Mouse (Mus musculus) forebrain, postnatal 0 days (tissue): ENCODE data around the gene Nudt16l1. TPM values are rescaled to one million over a fixed set of nuclear protein-coding genes. Genes with fewer than 3 reads are reported as not detected.

Source experiments
- ATAC-seq: fragments of 200-750 bp; cut with Nextera tagmentation; 2 replicates; pipeline ENCODE4 v1.8.0; 2017; ENCODE audit warnings: mild to moderate bottlenecking, moderate library complexity
- DNase-seq: peaks from one replicate; pipeline ENCODE4 v3.0.0-alpha.2; 2015
- H3K27ac ChIP-seq: fragments of 300-500 bp; sonication (generic); 2 replicates; pipeline ENCODE4 v1.5.1; 2014; ENCODE audit warnings: low read depth, mild to moderate bottlenecking, antibody characterized with exemption, low read length, moderate library complexity, mixed read lengths
- H3K27me3 ChIP-seq: fragments of 300-500 bp; sonication (generic); 2 replicates; pipeline ENCODE4 v1.6.1; 2014; ENCODE audit warnings: mild to moderate bottlenecking, low read length, mixed read lengths; ENCODE audit not compliant: insufficient read depth
- H3K36me3 ChIP-seq: fragments of 300-500 bp; sonication (generic); 2 replicates; pipeline ENCODE4 v1.6.1; 2014; ENCODE audit warnings: mild to moderate bottlenecking, moderate library complexity; ENCODE audit not compliant: insufficient read depth
- H3K4me1 ChIP-seq: fragments of 300-500 bp; sonication (generic); 2 replicates; pipeline ENCODE4 v1.6.1; 2014; ENCODE audit warnings: antibody characterized with exemption; ENCODE audit not compliant: insufficient read depth
- H3K4me2 ChIP-seq: fragments of 300-500 bp; sonication (generic); 2 replicates; pipeline ENCODE4 v1.6.1; 2014; ENCODE audit warnings: low read depth, mild to moderate bottlenecking, moderate library complexity
- H3K4me3 ChIP-seq: fragments of 300-500 bp; sonication (generic); 2 replicates; pipeline ENCODE4 v1.5.1; 2014; ENCODE audit warnings: low read depth, low read length, mixed read lengths
- H3K9ac ChIP-seq: fragments of 300-500 bp; sonication (generic); 2 replicates; pipeline ENCODE4 v1.6.1; 2014; ENCODE audit warnings: mild to moderate bottlenecking
- H3K9me3 ChIP-seq: fragments of 300-500 bp; sonication (generic); 2 replicates; pipeline ENCODE4 v1.6.1; 2016; ENCODE audit warnings: low read length
- CTCF ChIP-seq: sonication (generic); IDR thresholded peaks from 2 replicates; pipeline ENCODE4 v1.5.1; 2016; ENCODE audit warnings: antibody characterized with exemption, control low read depth, low read depth
- WGBS: fragments of 180-500 bp; shearing (Covaris S2); extraction: QIAGEN DNeasy Blood & Tissue Kit; methylation state at CpG from one replicate; pipeline ENCODE4 v1.1.7; 2014; 5-methylcytosine and 5-hydroxymethylcytosine counted together
- polyA plus RNA-seq: library from polyadenylated mRNA; unstranded; fragments of >200 nt; fragmentation: Nextera tagmentation; extraction: Ambion mirVana; gene quantifications from 2 replicates; pipeline ENCODE4 v1.2.1, GENCODE M21; 2015
- total RNA-seq: library from RNA; depleted of rRNA; stranded (reverse); fragments of >200 nt; gene quantifications from 2 replicates; pipeline ENCODE4 v1.2.3, GENCODE M21; 2014

The Nudt16l1 gene
- total and polyA plus RNA-seq, 2 experiments from 2014 or later, result 36.6 to 133 TPM

GRCm38 (mm10) chr16:4928474-4928873 is 10.1 kb upstream of the Nudt16l1 start:
- H3K4me1 ChIP-seq, result no peaks in the 10 kb centered on the region
- H3K27me3 ChIP-seq, result no peaks in the 10 kb centered on the region
- ATAC-seq (no peak), DNase-seq (no peak)
- H3K9me3 ChIP-seq, result no peaks in the 10 kb centered on the region
- no peak for TF ChIP-seq CTCF
- WGBS, result 98% methylated on average over 2 of the region's 2 CpGs
- no peak overlapping the region for H3K4me3 ChIP-seq
- no peak overlapping the region for H3K4me2 ChIP-seq
- no peak overlapping the region for H3K27ac ChIP-seq
- no peak overlapping the region for H3K9ac ChIP-seq
- peaks cover 89% of the 10 kb centered on the region for H3K36me3 ChIP-seq

DNA sequence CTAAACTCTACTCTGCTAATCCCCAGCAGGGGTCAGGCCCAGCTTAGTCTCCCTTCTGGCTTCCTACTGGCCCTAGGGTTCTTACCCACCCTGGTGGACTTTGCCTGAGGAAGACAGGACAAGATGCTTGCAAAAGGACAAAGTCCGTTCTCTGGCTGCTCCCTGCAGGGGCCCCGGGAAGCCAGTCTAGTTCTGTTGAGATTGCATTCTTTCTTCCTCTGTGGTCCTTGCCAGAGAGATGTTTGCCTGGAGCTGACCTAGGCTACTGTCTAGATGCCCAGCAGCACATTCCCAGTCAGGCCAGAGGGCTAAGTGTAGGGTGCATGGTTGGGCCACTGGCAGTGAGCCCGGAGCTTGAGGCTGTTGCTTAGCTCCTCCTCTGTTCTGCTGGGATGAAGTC is 6.1 kb upstream of the Nudt16l1 start:
- DNase-seq (no peak), ATAC-seq (peak; percentile 61)
- Histone ChIP-seq H3K27me3 (no peaks in the 10 kb centered on the region), H3K27ac (no peak overlapping the region), H3K36me3 (peaks cover 89% of the 10 kb centered on the region), H3K4me1 (no peaks in the 10 kb centered on the region), H3K9me3 (no peaks in the 10 kb centered on the region), H3K4me2 (no peak overlapping the region), H3K9ac (no peak overlapping the region), H3K4me3 (no peak overlapping the region)
- 83% methylated on average over 3 of the region's 3 CpGs for WGBS
- TF ChIP-seq CTCF, result no peak

- H3K9ac ChIP-seq, result no peak overlapping the region
- DNase-seq, result no peak
- H3K9me3 ChIP-seq, result no peaks in the 10 kb centered on the region
- WGBS, result 99% methylated on average over 31 of the region's 31 CpGs
- H3K36me3 ChIP-seq, result peaks cover 75% of the 10 kb centered on the region
- H3K4me3 ChIP-seq, result no peak overlapping the region
- TF ChIP-seq CTCF, result no peak
- H3K27me3 ChIP-seq, result no peaks in the 10 kb centered on the region
- H3K4me1 ChIP-seq, result peaks cover 8% of the 10 kb centered on the region; the same call in 1 of the 2 replicates
- no peak overlapping the region for H3K27ac ChIP-seq
- no peak overlapping the region for H3K4me2 ChIP-seq
- no peak for ATAC-seq
These were observed 3.1 kb upstream of the Nudt16l1 start for GRCm38 (mm10) chr16:4935430-4935829.

DNA sequence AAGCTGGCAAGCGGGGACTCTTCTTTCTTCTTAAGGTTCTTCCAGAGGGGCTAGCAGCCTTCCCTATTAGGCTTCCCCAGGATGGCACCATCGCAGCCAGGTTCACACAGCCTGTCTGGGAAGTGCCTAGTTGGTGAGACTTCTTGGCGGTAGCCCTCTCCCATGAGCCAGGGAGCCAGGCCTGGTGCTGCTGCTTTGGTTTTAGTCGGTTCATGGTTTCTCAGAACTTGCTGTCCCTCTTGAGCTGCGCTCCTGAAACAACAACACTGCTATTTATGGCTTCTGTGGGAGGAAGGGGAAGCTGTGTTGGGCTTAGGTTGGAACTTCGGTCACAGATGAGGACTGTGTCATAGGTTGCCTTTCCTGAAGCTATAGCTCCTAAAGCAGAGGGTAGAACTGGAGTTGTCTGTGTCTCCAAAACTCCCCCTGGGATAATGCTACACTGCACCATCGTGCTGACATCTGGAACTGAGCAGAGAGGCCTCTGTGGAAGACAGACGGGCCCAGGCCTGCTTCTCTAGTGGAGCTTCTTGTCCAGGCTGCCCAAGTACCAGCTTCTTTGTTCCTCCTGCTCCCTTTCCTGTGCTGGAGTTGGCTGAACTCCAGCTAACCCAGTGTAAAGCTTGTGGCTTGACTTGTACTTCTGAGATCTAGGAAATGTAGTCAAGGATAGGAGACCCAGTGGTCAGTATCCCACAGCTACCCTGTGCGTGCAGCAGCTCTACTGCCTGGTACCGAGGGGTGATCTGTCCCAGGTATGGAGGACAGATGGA is 2.4 kb upstream of the Nudt16l1 start:
- Histone ChIP-seq H3K4me2 (no peak overlapping the region), H3K36me3 (peaks cover 74% of the 10 kb centered on the region), H3K4me1 (peaks cover 8% of the 10 kb centered on the region; the same call in 1 of the 2 replicates), H3K27me3 (no peaks in the 10 kb centered on the region), H3K4me3 (no peak overlapping the region), H3K9me3 (no peaks in the 10 kb centered on the region), H3K27ac (no peak overlapping the region), H3K9ac (no peak overlapping the region)
- DNase-seq (no peak), ATAC-seq (no peak)
- no peak for TF ChIP-seq CTCF
- 84% methylated on average over 10 of the region's 10 CpGs for WGBS

GRCm38 (mm10) chr16:4937351-4938190 is 990 bp upstream of the Nudt16l1 start:
- Histone ChIP-seq H3K4me3 (no peak overlapping the region), H3K9me3 (no peaks in the 10 kb centered on the region), H3K9ac (no peak overlapping the region), H3K36me3 (peaks cover 74% of the 10 kb centered on the region), H3K27ac (no peak overlapping the region), H3K4me1 (peaks cover 8% of the 10 kb centered on the region; the same call in 1 of the 2 replicates), H3K27me3 (no peaks in the 10 kb centered on the region), H3K4me2 (no peak overlapping the region)
- WGBS, result 92% methylated on average over 8 of the region's 8 CpGs
- DNase-seq (no peak), ATAC-seq (no peak)
- no peak for TF ChIP-seq CTCF

- 4% methylated on average over 28 of the region's 28 CpGs for WGBS
- no peaks in the 10 kb centered on the region for H3K9me3 ChIP-seq
- H3K36me3 ChIP-seq, result peaks cover 74% of the 10 kb centered on the region
- peak overlapping the region; percentile 95 for H3K4me2 ChIP-seq
- peaks cover 8% of the 10 kb centered on the region; the same call in 1 of the 2 replicates for H3K4me1 ChIP-seq
- H3K27ac ChIP-seq, result peak overlapping the region; percentile 87
- H3K9ac ChIP-seq, result peak overlapping the region; percentile 98
- H3K4me3 ChIP-seq, result peak overlapping the region; percentile 95
- TF ChIP-seq CTCF, result no peak
- peak; percentile 96 for DNase-seq
- no peaks in the 10 kb centered on the region for H3K27me3 ChIP-seq
- peak; percentile 98 for ATAC-seq
These were observed 428 bp downstream of the Nudt16l1 start for GRCm38 (mm10) chr16:4938989-4939388.

DNA sequence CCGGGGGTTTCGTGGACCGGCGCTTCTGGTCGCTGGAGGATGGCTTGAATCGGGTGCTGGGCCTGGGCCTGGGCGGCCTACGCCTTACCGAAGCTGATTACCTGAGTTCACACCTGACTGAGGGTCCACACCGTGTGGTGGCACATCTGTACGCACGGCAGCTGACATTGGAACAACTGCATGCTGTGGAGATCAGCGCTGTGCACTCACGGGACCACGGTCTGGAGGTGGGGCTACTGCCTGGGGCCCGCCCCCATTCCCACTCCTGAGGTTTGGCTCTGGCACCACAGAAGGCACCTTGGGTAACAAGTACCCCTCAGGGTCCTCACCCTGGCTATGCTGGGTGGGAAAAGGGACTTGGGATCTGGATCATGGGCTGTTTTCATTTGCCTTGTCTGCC is 851 bp downstream of the Nudt16l1 start:
- peak; percentile 67 for ATAC-seq
- Histone ChIP-seq H3K4me3 (peak overlapping the region; percentile 95), H3K4me1 (peaks cover 8% of the 10 kb centered on the region; the same call in 1 of the 2 replicates), H3K36me3 (peaks cover 72% of the 10 kb centered on the region), H3K9me3 (no peaks in the 10 kb centered on the region), H3K27ac (peak overlapping the region; percentile 87), H3K27me3 (no peaks in the 10 kb centered on the region), H3K4me2 (peak overlapping the region; percentile 95), H3K9ac (peak overlapping the region; percentile 98)
- 3% methylated on average over 16 of the region's 16 CpGs for WGBS
- no peak for TF ChIP-seq CTCF
- DNase-seq, result peak; percentile 48
